Mouse (Mus musculus) hindbrain, embryonic 16.5 days (tissue): ENCODE results near the gene Olfr156. TPM values are rescaled to one million over a fixed set of nuclear protein-coding genes. Genes with fewer than 3 reads are reported as not detected.
"Not testable (repeated sequence)": the region's sequence is repeated elsewhere in the genome, so short reads cannot be mapped to it uniquely, and the experiment has no call there.

Experiments
- ATAC-seq: fragments of 200-750 bp; cut with Nextera tagmentation; 2 replicates; pipeline ENCODE4 v1.8.0; 2017; ENCODE audit warnings: moderate TSS enrichment, moderate library complexity
- H3K27ac ChIP-seq: fragments of 300-500 bp; sonication (generic); 2 replicates; pipeline ENCODE4 v1.5.1; 2014; ENCODE audit warnings: low read depth, mild to moderate bottlenecking, control low read depth, low read length, moderate library complexity
- H3K27me3 ChIP-seq: fragments of 300-500 bp; sonication (generic); replicated peaks from 2 replicates; pipeline ENCODE4 v1.6.1; 2014; ENCODE audit warnings: low read length; ENCODE audit not compliant: control insufficient read depth, insufficient read depth
- H3K36me3 ChIP-seq: fragments of 300-500 bp; sonication (generic); 2 replicates; pipeline ENCODE4 v1.6.1; 2014; ENCODE audit warnings: mild to moderate bottlenecking, low read length, moderate library complexity, mixed read lengths; ENCODE audit not compliant: control insufficient read depth, insufficient read depth
- H3K4me1 ChIP-seq: fragments of 300-500 bp; sonication (generic); 2 replicates; pipeline ENCODE4 v1.6.1; 2014; ENCODE audit warnings: low read depth, low read length; ENCODE audit not compliant: control insufficient read depth, insufficient read depth
- H3K4me2 ChIP-seq: fragments of 300-500 bp; sonication (generic); 2 replicates; pipeline ENCODE4 v1.6.1; 2014; ENCODE audit warnings: mild to moderate bottlenecking, low read length, control low read depth, moderate library complexity
- H3K4me3 ChIP-seq: fragments of 300-500 bp; sonication (generic); 2 replicates; pipeline ENCODE4 v1.5.1; 2014; ENCODE audit warnings: mild to moderate bottlenecking, low read length, control low read depth, moderate library complexity
- H3K9ac ChIP-seq: fragments of 300-500 bp; sonication (generic); 2 replicates; pipeline ENCODE4 v1.6.1; 2014; ENCODE audit warnings: low read depth, mild to moderate bottlenecking, control low read depth, low read length, moderate library complexity
- H3K9me3 ChIP-seq: fragments of 300-500 bp; sonication (generic); 2 replicates; pipeline ENCODE4 v1.6.1; 2014; ENCODE audit warnings: mild to moderate bottlenecking, low read length, moderate library complexity; ENCODE audit not compliant: control insufficient read depth
- WGBS: fragments of 180-500 bp; shearing (Covaris S2); extraction: QIAGEN DNeasy Blood & Tissue Kit; methylation state at CpG from one replicate; pipeline ENCODE4 v1.1.7; 2014; 5-methylcytosine and 5-hydroxymethylcytosine counted together
- polyA plus RNA-seq: library from polyadenylated mRNA; unstranded; fragments of >200 nt; fragmentation: Nextera tagmentation; extraction: Ambion mirVana; gene quantifications from 2 replicates; pipeline ENCODE4 v1.2.1, GENCODE M21; 2015

The Olfr156 gene
- polyA plus RNA-seq, 1 experiment from 2014 or later = not detected

- H3K4me3 ChIP-seq = no peak overlapping the region
- WGBS = 73% methylated on average over 4 of the region's 4 CpGs
- no peak overlapping the region for H3K27ac ChIP-seq
- no peaks in the 10 kb centered on the region for H3K4me1 ChIP-seq
- no peak for ATAC-seq
- no peak overlapping the region for H3K4me2 ChIP-seq
- H3K36me3 ChIP-seq = no peaks in the 10 kb centered on the region
- no peak overlapping the region for H3K9ac ChIP-seq
- H3K9me3 ChIP-seq = no peaks in the 10 kb centered on the region
- H3K27me3 ChIP-seq = no peaks in the 10 kb centered on the region
These were observed 11.1 kb upstream of the Olfr156 start for GRCm38 (mm10) chr4:43834749-43835148.

GRCm38 (mm10) chr4:43833752-43834151 is 10.1 kb upstream of the Olfr156 start:
- H3K4me2 ChIP-seq = no peak overlapping the region
- H3K4me1 ChIP-seq = no peaks in the 10 kb centered on the region
- no peaks in the 10 kb centered on the region for H3K9me3 ChIP-seq
- no peaks in the 10 kb centered on the region for H3K27me3 ChIP-seq
- H3K36me3 ChIP-seq = no peaks in the 10 kb centered on the region
- H3K9ac ChIP-seq = no peak overlapping the region
- WGBS = 67% methylated on average over 5 of the region's 5 CpGs
- no peak overlapping the region for H3K27ac ChIP-seq
- ATAC-seq = no peak
- no peak overlapping the region for H3K4me3 ChIP-seq

- WGBS = 73% methylated on average over 5 of the region's 5 CpGs
- ATAC-seq = no peak
- Histone ChIP-seq H3K4me1 (no peaks in the 10 kb centered on the region), H3K9me3 (no peaks in the 10 kb centered on the region), H3K27me3 (no peaks in the 10 kb centered on the region), H3K4me3 (no peak overlapping the region), H3K4me2 (no peak overlapping the region), H3K27ac (no peak overlapping the region), H3K9ac (no peak overlapping the region), H3K36me3 (no peaks in the 10 kb centered on the region)
These were observed 8.3 kb upstream of the Olfr156 start for GRCm38 (mm10) chr4:43832031-43832430.

- no peaks in the 10 kb centered on the region for H3K36me3 ChIP-seq
- H3K9ac ChIP-seq = no peak overlapping the region
- no peaks in the 10 kb centered on the region for H3K4me1 ChIP-seq
- H3K27me3 ChIP-seq = no peaks in the 10 kb centered on the region
- no peaks in the 10 kb centered on the region for H3K9me3 ChIP-seq
- H3K4me3 ChIP-seq = no peak overlapping the region
- ATAC-seq = no peak
- H3K4me2 ChIP-seq = no peak overlapping the region
- WGBS = 96% methylated on average over 4 of the region's 4 CpGs
- no peak overlapping the region for H3K27ac ChIP-seq
These were observed 5.1 kb upstream of the Olfr156 start for GRCm38 (mm10) chr4:43828806-43829205.

GRCm38 (mm10) chr4:43822896-43823550 is 672 bp downstream of the Olfr156 start:
- Histone ChIP-seq H3K4me2 (no peak overlapping the region), H3K4me1 (no peaks in the 10 kb centered on the region), H3K27ac (no peak overlapping the region), H3K27me3 (no peaks in the 10 kb centered on the region), H3K9me3 (no peaks in the 10 kb centered on the region), H3K9ac (no peak overlapping the region), H3K4me3 (no peak overlapping the region), H3K36me3 (no peaks in the 10 kb centered on the region)
- no peak for ATAC-seq
- 89% methylated on average over 13 of the region's 13 CpGs for WGBS

GRCm38 (mm10) chr4:43798936-43799335 is 24.8 kb downstream of the Olfr156 start:
- Histone ChIP-seq H3K9ac (no peak overlapping the region), H3K27ac (no peak overlapping the region), H3K4me3 (no peak overlapping the region), H3K27me3 (no peaks in the 10 kb centered on the region), H3K4me2 (no peak overlapping the region), H3K36me3 (no peaks in the 10 kb centered on the region), H3K4me1 (no peaks in the 10 kb centered on the region), H3K9me3 (0 out of 2 replicates have a peak, but pooled peaks cover 3% of the 10 kb centered on the region)
- no peak for ATAC-seq
- WGBS = 79% methylated on average over 7 of the region's 7 CpGs

GRCm38 (mm10) chr4:43795844-43796243 is 27.9 kb downstream of the Olfr156 start:
- H3K4me2 ChIP-seq, H3K9me3 ChIP-seq, H3K27ac ChIP-seq, H3K9ac ChIP-seq, ATAC-seq, H3K36me3 ChIP-seq, H3K4me1 ChIP-seq, H3K4me3 ChIP-seq, H3K27me3 ChIP-seq: not testable (repeated sequence)
- 89% methylated on average over 5 of the region's 5 CpGs for WGBS

GRCm38 (mm10) chr4:43795296-43795695 is 28.4 kb downstream of the Olfr156 start:
- H3K9ac ChIP-seq = no peak overlapping the region
- no peak overlapping the region for H3K4me2 ChIP-seq
- no peaks in the 10 kb centered on the region for H3K36me3 ChIP-seq
- ATAC-seq = no peak
- WGBS = 75% methylated on average over 6 of the region's 6 CpGs
- H3K4me1 ChIP-seq = no peaks in the 10 kb centered on the region
- 0 out of 2 replicates have a peak, but pooled peaks cover 3% of the 10 kb centered on the region for H3K9me3 ChIP-seq
- no peak overlapping the region for H3K4me3 ChIP-seq
- H3K27ac ChIP-seq = no peak overlapping the region
- no peaks in the 10 kb centered on the region for H3K27me3 ChIP-seq

- Histone ChIP-seq H3K27me3 (no peaks in the 10 kb centered on the region), H3K4me1 (no peaks in the 10 kb centered on the region), H3K4me3 (no peak overlapping the region), H3K36me3 (no peaks in the 10 kb centered on the region), H3K4me2 (no peak overlapping the region), H3K9ac (no peak overlapping the region), H3K9me3 (no peaks in the 10 kb centered on the region), H3K27ac (no peak overlapping the region)
- no peak for ATAC-seq
- 51% methylated on average over 2 of the region's 2 CpGs for WGBS
These were observed 51.4 kb downstream of the Olfr156 start for GRCm38 (mm10) chr4:43772304-43772703.
